Mouse (Mus musculus): ENCODE measurements around the gene Med9.

Med9 gene

GRCm38 (mm10) chr11:59947752-59948400, at the start of gene Med9:
Med9 (plus strand) TSS chr11:59948206.
- in situ Hi-C loops (cut with MseI, MboI): no loop called here

GRCm38 (mm10) chr11:59899711-59900685, 48.0 kb upstream of the Med9 start:
- in situ Hi-C loops (cut with MseI, MboI): no loop called here

GRCm38 (mm10) chr11:59900995-59901394, 47.0 kb upstream of the Med9 start:
- in situ Hi-C loops (cut with MseI, MboI): no loop called here

GRCm38 (mm10) chr11:59902045-59902726, 45.8 kb upstream of the Med9 start:
- in situ Hi-C loops (cut with MseI, MboI): no loop called here

- in situ Hi-C loops (cut with MseI, MboI): no loop called here
These were observed 41.4 kb upstream of the Med9 start for GRCm38 (mm10) chr11:59906521-59907123.

GRCm38 (mm10) chr11:59908446-59908845, 39.6 kb upstream of the Med9 start:
- in situ Hi-C loops (cut with MseI, MboI): no loop called here

- in situ Hi-C loops (cut with MseI, MboI): no loop called here
These were observed 37.4 kb upstream of the Med9 start for GRCm38 (mm10) chr11:59910586-59910985.

- in situ Hi-C loops (cut with MseI, MboI): no loop called here
These were observed 36.5 kb upstream of the Med9 start for GRCm38 (mm10) chr11:59911523-59911922.

- in situ Hi-C loops (cut with MseI, MboI): no loop called here
These were observed 34.3 kb upstream of the Med9 start for GRCm38 (mm10) chr11:59913702-59914101.

- in situ Hi-C loops (cut with MseI, MboI): no loop called here
These were observed 30.0 kb upstream of the Med9 start for GRCm38 (mm10) chr11:59918014-59918413.

GRCm38 (mm10) chr11:59919401-59919800, 28.6 kb upstream of the Med9 start:
- in situ Hi-C loops (cut with MseI, MboI): no loop called here

- in situ Hi-C loops (cut with MseI, MboI): no loop called here
These were observed 27.7 kb upstream of the Med9 start for GRCm38 (mm10) chr11:59920331-59920730.

- in situ Hi-C loops (cut with MseI, MboI): no loop called here
These were observed 26.7 kb upstream of the Med9 start for GRCm38 (mm10) chr11:59921265-59921664.

- in situ Hi-C loops (cut with MseI, MboI): no loop called here
These were observed 18.0 kb upstream of the Med9 start for GRCm38 (mm10) chr11:59930031-59930430.

- in situ Hi-C loops (cut with MseI, MboI): no loop called here
These were observed 15.3 kb upstream of the Med9 start for GRCm38 (mm10) chr11:59932560-59933337.

GRCm38 (mm10) chr11:59933943-59934342, 14.1 kb upstream of the Med9 start:
- in situ Hi-C loops (cut with MseI, MboI): no loop called here

GRCm38 (mm10) chr11:59937023-59937422, 11.0 kb upstream of the Med9 start:
- in situ Hi-C loops (cut with MseI, MboI): no loop called here

GRCm38 (mm10) chr11:59937615-59938014, 10.4 kb upstream of the Med9 start:
- in situ Hi-C loops (cut with MseI, MboI): no loop called here

- in situ Hi-C loops (cut with MseI, MboI): no loop called here
These were observed 8.2 kb upstream of the Med9 start for GRCm38 (mm10) chr11:59939821-59940220.

- in situ Hi-C loops (cut with MseI, MboI): no loop called here
These were observed 7.4 kb upstream of the Med9 start for GRCm38 (mm10) chr11:59940645-59941044.

- in situ Hi-C loops (cut with MseI, MboI): no loop called here
These were observed 6.6 kb upstream of the Med9 start for GRCm38 (mm10) chr11:59941391-59941790.

All from mouse trophoblast stem cell (cell line).